Mouse (Mus musculus) cerebellum, postnatal 36 days (tissue): Measurements from ENCODE around the gene Phospho2.

Source experiments
- DNase-seq, 2 experiments: peaks; one replicate each; pipeline ENCODE4 v3.0.0; 2021 to 2022; ENCODE audit warnings: mixed read lengths in 2 of 2

Phospho2 gene

DNA sequence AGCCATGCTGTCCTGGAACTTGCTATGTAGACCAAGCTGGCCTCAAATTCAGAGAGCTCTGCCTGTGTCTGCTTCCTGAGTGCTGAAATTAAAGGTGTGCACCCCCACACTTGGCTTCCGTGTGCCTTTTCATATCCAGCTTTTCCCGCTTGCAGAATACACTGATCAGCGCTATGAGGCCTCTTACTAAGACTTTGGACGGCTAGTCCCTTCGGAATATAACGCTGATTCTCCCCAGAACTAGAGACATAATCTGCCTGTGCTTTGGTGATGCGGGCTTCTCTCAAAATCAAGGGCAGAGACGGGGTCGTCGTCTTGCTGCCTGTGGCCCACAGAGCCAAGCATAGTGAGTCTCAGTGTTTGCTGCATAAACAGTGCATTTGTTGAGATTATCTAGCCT is 36.5 kb downstream of the Phospho2 start:
- DNase-seq = peak; percentile 22 to 41

DNA sequence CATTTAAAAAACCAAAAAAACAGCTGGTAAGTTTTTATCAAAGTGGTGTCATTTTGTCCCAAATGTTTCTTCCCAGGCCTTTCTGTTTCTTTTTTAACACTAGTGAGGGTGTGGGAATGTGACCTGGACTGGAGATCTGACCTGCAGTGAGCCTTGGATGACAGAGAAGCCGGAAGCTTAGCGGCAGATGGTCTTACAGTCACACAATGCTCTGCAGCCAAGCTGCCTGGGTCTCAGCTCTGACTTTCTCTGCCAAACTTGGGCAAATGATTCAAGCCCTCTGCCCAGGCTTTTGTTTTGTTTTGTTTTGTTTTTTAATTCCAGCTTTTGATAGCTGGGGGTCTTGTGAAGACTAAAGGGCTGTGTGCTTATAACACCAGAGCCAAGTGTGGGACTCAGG is 37.0 kb downstream of the Phospho2 start:
- DNase-seq = peak; percentile 70 to 74

DNA sequence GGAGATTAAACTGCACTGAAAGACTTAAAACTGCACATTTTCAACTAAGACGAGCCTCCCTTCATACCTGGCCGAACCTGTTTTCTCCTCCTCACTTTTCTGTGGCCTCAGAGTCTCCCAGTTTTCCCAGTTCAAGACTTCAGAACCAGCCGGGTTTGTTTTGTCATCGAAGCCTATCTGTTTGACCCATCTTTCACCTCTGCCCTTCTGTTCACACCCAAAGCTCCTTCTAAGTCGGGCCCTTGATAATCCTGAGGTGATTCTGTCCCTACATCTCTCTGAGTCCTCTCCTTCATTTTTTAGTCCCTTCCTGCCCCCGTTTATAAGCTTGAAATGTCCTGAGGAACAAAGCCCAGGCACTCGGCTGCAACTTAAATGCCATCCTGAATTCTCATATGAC is 38.6 kb downstream of the Phospho2 start:
- no peak for DNase-seq

GRCm38 (mm10) chr2:69829680-69830079 is 40.3 kb downstream of the Phospho2 start:
- DNase-seq = no peak

DNA sequence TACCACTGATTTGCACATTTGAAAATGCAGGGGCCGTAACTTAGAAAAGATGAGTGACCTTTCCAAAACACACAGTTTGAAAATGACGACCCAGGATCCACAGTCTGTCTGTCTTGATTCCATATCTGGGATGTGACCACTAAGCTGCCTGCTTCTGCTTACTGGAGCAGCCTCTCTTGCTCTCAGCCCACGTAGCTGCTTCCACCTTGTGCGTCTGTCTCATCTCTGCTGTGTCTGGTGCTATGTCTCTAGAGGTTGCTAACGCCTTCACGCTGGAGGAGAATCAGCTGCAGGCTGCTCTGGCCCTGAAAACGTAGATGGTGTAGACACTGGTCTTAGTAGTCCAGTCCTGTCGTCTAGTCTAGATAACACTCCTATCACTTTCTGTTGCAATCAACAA is 40.7 kb downstream of the Phospho2 start:
- no peak for DNase-seq

- DNase-seq = no peak
Measured at GRCm38 (mm10) chr2:69837244-69837967, 48.0 kb downstream of the Phospho2 start.

- DNase-seq = no peak
Measured at GRCm38 (mm10) chr2:69837996-69838395, 48.6 kb downstream of the Phospho2 start.

- no peak for DNase-seq
Measured at GRCm38 (mm10) chr2:69838707-69839106, 49.3 kb downstream of the Phospho2 start.

DNA sequence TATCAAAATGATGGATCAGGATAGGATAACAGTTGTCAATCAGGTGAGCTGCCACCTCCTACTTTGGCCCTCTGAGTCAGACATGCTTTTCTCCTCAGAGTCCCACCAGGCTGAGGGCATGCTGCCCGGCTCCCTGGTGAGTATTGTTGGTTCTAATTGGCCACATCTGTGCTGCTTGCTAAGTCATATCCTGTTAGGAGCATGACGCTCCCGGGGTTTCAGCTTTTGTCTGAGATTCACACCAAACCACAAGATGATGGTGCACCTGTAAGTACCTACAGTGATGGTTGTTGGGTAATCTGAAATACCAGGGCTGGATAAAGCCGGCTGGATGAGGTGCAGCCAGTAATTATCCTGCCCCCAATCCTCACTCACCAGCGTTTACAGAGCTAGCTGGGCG is 50.8 kb downstream of the Phospho2 start:
- peak; percentile 30 for DNase-seq

- DNase-seq = no peak
Measured at GRCm38 (mm10) chr2:69849215-69849614, 59.8 kb downstream of the Phospho2 start.
